Mouse (Mus musculus) lung, adult 2 months (tissue): ENCODE data around the gene Pold2.

Experiments used
- CTCF ChIP-seq: fragments of 200-500 bp; IDR thresholded peaks from 2 replicates; pipeline ENCODE4 v1.5.1; 2011; ENCODE audit warnings: mild to moderate bottlenecking, low read length, control low read depth; ENCODE audit not compliant: insufficient read depth
- POLR2A ChIP-seq: fragments of 200-500 bp; IDR thresholded peaks from 2 replicates; pipeline ENCODE4 v1.6.1; 2011; ENCODE audit warnings: low read depth, mild to moderate bottlenecking, control low read depth, low read length, borderline replicate concordance; ENCODE audit errors: extremely low read depth

- no peak for TF ChIP-seq POLR2A
- TF ChIP-seq CTCF: no peak
Observed at GRCm38 (mm10) chr11:5915429-5916177, 37.5 kb upstream of the Pold2 start.
